Mouse (Mus musculus) cerebellum, adult 9-10 months (tissue): Measurements from ENCODE around the gene Slc6a18.

Experiments
- DNase-seq: peaks from one replicate; pipeline ENCODE4 v3.0.0; 2022

Slc6a18 gene

GRCm38 (mm10) chr13:73684412-73684811 is 6.6 kb upstream of the Slc6a18 start:
- no peak for DNase-seq

- no peak for DNase-seq
These were observed 5.9 kb upstream of the Slc6a18 start for GRCm38 (mm10) chr13:73683682-73684081.

- no peak for DNase-seq
These were observed 4.4 kb upstream of the Slc6a18 start for GRCm38 (mm10) chr13:73682226-73682625.

GRCm38 (mm10) chr13:73680394-73680793 is 2.6 kb upstream of the Slc6a18 start:
- DNase-seq = no peak

GRCm38 (mm10) chr13:73679311-73679710 is 1.5 kb upstream of the Slc6a18 start:
- DNase-seq = no peak

GRCm38 (mm10) chr13:73675161-73675560 is 2.7 kb downstream of the Slc6a18 start:
- DNase-seq = no peak

GRCm38 (mm10) chr13:73660163-73660695 is 17.6 kb downstream of the Slc6a18 start:
- DNase-seq = no peak

GRCm38 (mm10) chr13:73658953-73659352 is 18.9 kb downstream of the Slc6a18 start:
- no peak for DNase-seq

GRCm38 (mm10) chr13:73654976-73655375 is 22.8 kb downstream of the Slc6a18 start:
- DNase-seq = no peak

- DNase-seq = no peak
These were observed 24.6 kb downstream of the Slc6a18 start for GRCm38 (mm10) chr13:73653266-73653665.

GRCm38 (mm10) chr13:73646397-73647087 is 31.3 kb downstream of the Slc6a18 start:
- DNase-seq = peak; percentile 15

- DNase-seq = no peak
These were observed 36.5 kb downstream of the Slc6a18 start for GRCm38 (mm10) chr13:73641296-73641695.

GRCm38 (mm10) chr13:73637826-73638225 is 40.0 kb downstream of the Slc6a18 start:
- no peak for DNase-seq

- no peak for DNase-seq
These were observed 46.0 kb downstream of the Slc6a18 start for GRCm38 (mm10) chr13:73631837-73632236.

GRCm38 (mm10) chr13:73628586-73629113 is 49.2 kb downstream of the Slc6a18 start:
- no peak for DNase-seq

GRCm38 (mm10) chr13:73626745-73627549 is 50.9 kb downstream of the Slc6a18 start, which contains the start of gene Tert:
Tert (plus strand) TSS chr13:73626911.
- peak; percentile 41 for DNase-seq

- no peak for DNase-seq
These were observed 51.4 kb downstream of the Slc6a18 start for GRCm38 (mm10) chr13:73626410-73626744.

- no peak for DNase-seq
These were observed 57.2 kb downstream of the Slc6a18 start for GRCm38 (mm10) chr13:73620637-73621036.

GRCm38 (mm10) chr13:73618406-73618805 is 59.4 kb downstream of the Slc6a18 start:
- DNase-seq = no peak
